Mouse (Mus musculus): ENCODE measurements around the gene Tti1. TPM values are rescaled to one million over a fixed set of nuclear protein-coding genes. Genes with fewer than 3 reads are reported as not detected.

Tti1 gene
- total and polyA plus RNA-seq, 3 experiments, result 19.3 to 26.5 TPM; not detected in 1

GRCm38 (mm10) chr2:158068444-158068971, 40.3 kb upstream of the Tti1 start:
- Histone ChIP-seq H3K79me2 (ENCODE audit: control insufficient read depth, insufficient read depth, low read length, poor library complexity) (no peaks in the 10 kb centered on the region), H3K27ac (ENCODE audit: control insufficient read depth, low read depth, low read length) (no peak overlapping the region), H3K27me3 (ENCODE audit: control insufficient read depth in 1 of 2, insufficient read depth in 2 of 2, low read length in 2 of 2) (no peaks in the 10 kb centered on the region), H3K36me3 (ENCODE audit: control insufficient read depth in 1 of 2, insufficient read depth in 2 of 2, low read length in 2 of 2) (peaks cover 10 to 12% of the 10 kb centered on the region in 2 experiments), H3K9ac (ENCODE audit: control insufficient read depth, low read depth, low read length, poor library complexity, severe bottlenecking) (no peak overlapping the region), H3K9me3 (replicated peaks; ENCODE audit: insufficient read depth, low read length) (no peaks in the 10 kb centered on the region), H3K4me3 (ENCODE audit: control insufficient read depth in 1 of 2, insufficient read depth in 1 of 2, low read depth in 2 of 2, low read length in 2 of 2) (no peak overlapping the region), H3K4me1 (ENCODE audit: control insufficient read depth in 1 of 2, insufficient read depth in 2 of 2, low read length in 2 of 2) (peaks cover 0 to 5% of the 10 kb centered on the region in 2 experiments; a peak in 2 of 4 replicates)
- no peak for TF ChIP-seq JUND (IDR thresholded peaks at IDR 0.05; ENCODE audit: low read depth, low read length)
- TF ChIP-seq GATA1 (IDR thresholded peaks at IDR 0.05; ENCODE audit: low read depth, low read length), result peak; percentile 67
- 0 out of 2 replicates have a peak, but pooled peaks have one; percentile 38 for TF ChIP-seq RCOR1 (IDR thresholded peaks at IDR 0.05; ENCODE audit: low read depth, low read length)
- no peak for TF ChIP-seq RAD21 (IDR thresholded peaks at IDR 0.05; ENCODE audit: low read depth, low read length)
- TF ChIP-seq ZMIZ1 (IDR thresholded peaks at IDR 0.05; ENCODE audit: low read depth, low read length), result no peak
- peak; percentile 64 for TF ChIP-seq ZNF384 (IDR thresholded peaks at IDR 0.05; ENCODE audit: low read depth, low read length)
- no peak for TF ChIP-seq NRF1 (IDR thresholded peaks at IDR 0.05; ENCODE audit: insufficient read depth, low read depth, low read length, poor library complexity, severe bottlenecking)
- peak; percentile 53 for DNase-seq (ENCODE audit: low read depth, low spot score)

GRCm38 (mm10) chr2:158067260-158067824, 39.1 kb upstream of the Tti1 start:
- no peak overlapping the region for H3K27ac ChIP-seq (ENCODE audit: control insufficient read depth, low read depth, low read length)
- H3K9me3 ChIP-seq (replicated peaks; ENCODE audit: insufficient read depth, low read length), result no peaks in the 10 kb centered on the region
- H3K4me1 ChIP-seq (ENCODE audit: control insufficient read depth in 1 of 2, insufficient read depth in 2 of 2, low read length in 2 of 2), result peaks cover 0 to 5% of the 10 kb centered on the region in 2 experiments; a peak in 2 of 4 replicates
- H3K9ac ChIP-seq (ENCODE audit: control insufficient read depth, low read depth, low read length, poor library complexity, severe bottlenecking), result no peak overlapping the region
- H3K4me3 ChIP-seq (ENCODE audit: control insufficient read depth in 1 of 2, insufficient read depth in 1 of 2, low read depth in 2 of 2, low read length in 2 of 2), result no peak overlapping the region
- H3K79me2 ChIP-seq (ENCODE audit: control insufficient read depth, insufficient read depth, low read length, poor library complexity), result no peaks in the 10 kb centered on the region
- no peak for TF ChIP-seq GABPA (IDR thresholded peaks at IDR 0.05; ENCODE audit: low read depth, low read length)
- no peak for TF ChIP-seq EP300 (IDR thresholded peaks at IDR 0.05; ENCODE audit: low read depth in 1 of 2, low read length in 2 of 2)
- no peak for TF ChIP-seq CHD2 (IDR thresholded peaks at IDR 0.05; ENCODE audit: low read length)
- no peak for TF ChIP-seq ELF1 (IDR thresholded peaks at IDR 0.05; ENCODE audit: low read depth, low read length)
- TF ChIP-seq RAD21 (IDR thresholded peaks at IDR 0.05; ENCODE audit: low read depth, low read length), result no peak
- no peaks in the 10 kb centered on the region for H3K27me3 ChIP-seq (ENCODE audit: control insufficient read depth in 1 of 2, insufficient read depth in 2 of 2, low read length in 2 of 2)
- peaks cover 10 to 12% of the 10 kb centered on the region in 2 experiments for H3K36me3 ChIP-seq (ENCODE audit: control insufficient read depth in 1 of 2, insufficient read depth in 2 of 2, low read length in 2 of 2)
- no peak for DNase-seq (ENCODE audit: low read depth, low spot score)

- no peaks in the 10 kb centered on the region for H3K79me2 ChIP-seq (ENCODE audit: control insufficient read depth, insufficient read depth, low read length, poor library complexity)
- H3K36me3 ChIP-seq (ENCODE audit: control insufficient read depth in 1 of 2, insufficient read depth in 2 of 2, low read length in 2 of 2), result peaks cover 10 to 15% of the 10 kb centered on the region in 2 experiments
- no peak overlapping the region for H3K27ac ChIP-seq (ENCODE audit: control insufficient read depth, low read depth, low read length)
- no peak overlapping the region for H3K4me3 ChIP-seq (ENCODE audit: control insufficient read depth in 1 of 2, insufficient read depth in 1 of 2, low read depth in 2 of 2, low read length in 2 of 2)
- peaks cover 0 to 5% of the 10 kb centered on the region in 2 experiments; a peak in 2 of 4 replicates for H3K4me1 ChIP-seq (ENCODE audit: control insufficient read depth in 1 of 2, insufficient read depth in 2 of 2, low read length in 2 of 2)
- no peak for DNase-seq (ENCODE audit: low read depth, low spot score)
- H3K9me3 ChIP-seq (replicated peaks; ENCODE audit: insufficient read depth, low read length), result no peaks in the 10 kb centered on the region
- no peak overlapping the region for H3K9ac ChIP-seq (ENCODE audit: control insufficient read depth, low read depth, low read length, poor library complexity, severe bottlenecking)
- TF ChIP-seq GABPA (IDR thresholded peaks at IDR 0.05; ENCODE audit: low read depth, low read length) (no peak), E2F4 (IDR thresholded peaks at IDR 0.05; ENCODE audit: borderline replicate concordance, low read depth, low read length) (no peak), GATA1 (IDR thresholded peaks at IDR 0.05; ENCODE audit: low read depth, low read length) (no peak), TAL1 (IDR thresholded peaks at IDR 0.05; ENCODE audit: low read length) (no peak), RCOR1 (IDR thresholded peaks at IDR 0.05; ENCODE audit: low read depth, low read length) (no peak), CHD1 (IDR thresholded peaks at IDR 0.05; ENCODE audit: low read depth, low read length) (no peak), TCF12 (IDR thresholded peaks at IDR 0.05; ENCODE audit: low read depth, low read length) (no peak), POLR2AphosphoS2 (IDR thresholded peaks at IDR 0.05; ENCODE audit: low read length) (no peak), BHLHE40 (IDR thresholded peaks at IDR 0.05; ENCODE audit: borderline replicate concordance, low read depth, low read length) (no peak), NELFE (IDR thresholded peaks at IDR 0.05; ENCODE audit: low read depth, low read length) (no peak), SIN3A (IDR thresholded peaks at IDR 0.05; ENCODE audit: low read length) (no peak), POLR2A (IDR thresholded peaks at IDR 0.05; ENCODE audit: control insufficient read depth in 1 of 2, insufficient read depth in 1 of 2, low read depth in 1 of 2, low read length in 2 of 2, poor library complexity in 1 of 2) (no peak)
- no peaks in the 10 kb centered on the region for H3K27me3 ChIP-seq (ENCODE audit: control insufficient read depth in 1 of 2, insufficient read depth in 2 of 2, low read length in 2 of 2)
Measured at GRCm38 (mm10) chr2:158066456-158066855, 38.2 kb upstream of the Tti1 start.

All from MEL (cell line).